Mouse (Mus musculus) spleen, postnatal 14 days (tissue): ENCODE data around the gene Vmn2r77.
"Not testable (repeated sequence)": the region's sequence is repeated elsewhere in the genome, so short reads cannot be mapped to it uniquely, and the experiment has no call there.

ENCODE experiments used
- DNase-seq, 2 experiments: peaks; one replicate each; pipeline ENCODE4 v3.0.0; 2021 to 2022; ENCODE audit warnings: low spot score in 2 of 2

Gene Vmn2r77

GRCm38 (mm10) chr7:86794727-86795126, at the start of gene Vmn2r77:
Vmn2r77 (plus strand) TSS chr7:86795027.
- DNase-seq: no peak

- DNase-seq: no peak
Measured at GRCm38 (mm10) chr7:86760751-86761150, 34.1 kb upstream of the Vmn2r77 start.

- DNase-seq: no peak
Measured at GRCm38 (mm10) chr7:86764628-86765027, 30.2 kb upstream of the Vmn2r77 start.

- DNase-seq: no peak
Measured at GRCm38 (mm10) chr7:86771621-86772020, 23.2 kb upstream of the Vmn2r77 start.

GRCm38 (mm10) chr7:86775617-86776325, 19.1 kb upstream of the Vmn2r77 start, which contains the start of gene Folh1:
Folh1 (minus strand) TSS chr7:86775943.
- no peak for DNase-seq

GRCm38 (mm10) chr7:86815241-86815640, 20.4 kb downstream of the Vmn2r77 start:
- DNase-seq: not testable (repeated sequence)

- not testable (repeated sequence) for DNase-seq
Measured at GRCm38 (mm10) chr7:86815716-86816115, 20.9 kb downstream of the Vmn2r77 start.

GRCm38 (mm10) chr7:86816466-86816865, 21.6 kb downstream of the Vmn2r77 start:
- no peak for DNase-seq
